Mouse (Mus musculus) granulocyte monocyte progenitor cell, adult 5-6 weeks (primary cell): ENCODE measurements at regions not wholly inside any gene's neighbourhood (a gene's known extent, or its start where the extent isn't known, plus 50 kb on each side); places are given as distances from the start of the nearest gene placed in this dataset.

Experiments used
- ATAC-seq: replicated peaks from 2 replicates; pipeline ENCODE4 v1.8.0; 2016; ENCODE audit warnings: mild to moderate bottlenecking, moderate TSS enrichment, inconsistent platforms; ENCODE audit not compliant: poor library complexity, severe bottlenecking

- ATAC-seq, result no peak
Measured at GRCm38 (mm10) chr10:17178627-17179026, 544.4 kb upstream of the Cited2 start.

GRCm38 (mm10) chr10:17184418-17184817 is 538.6 kb upstream of the Cited2 start:
- no peak for ATAC-seq

GRCm38 (mm10) chr10:17196205-17196604 is 526.8 kb upstream of the Cited2 start:
- ATAC-seq, result no peak

- ATAC-seq, result no peak
Measured at GRCm38 (mm10) chr10:17196636-17197035, 526.4 kb upstream of the Cited2 start.

GRCm38 (mm10) chr10:17200524-17201426 is 522.2 kb upstream of the Cited2 start:
- ATAC-seq, result peak; percentile 81

- no peak for ATAC-seq
Measured at GRCm38 (mm10) chr10:17201427-17201745, 521.6 kb upstream of the Cited2 start.

- 0 out of 2 replicates have a peak, but pooled peaks have one; percentile 18 for ATAC-seq
Measured at GRCm38 (mm10) chr10:17202556-17203415, 520.2 kb upstream of the Cited2 start.

GRCm38 (mm10) chr10:17203416-17204110 is 519.5 kb upstream of the Cited2 start:
- no peak for ATAC-seq

- 0 out of 2 replicates have a peak, but pooled peaks have one; percentile 25 for ATAC-seq
Measured at GRCm38 (mm10) chr10:17204153-17204552, 518.9 kb upstream of the Cited2 start.

- peak; percentile 81 for ATAC-seq
Measured at GRCm38 (mm10) chr10:17212551-17213309, 510.3 kb upstream of the Cited2 start.

- ATAC-seq, result peak; percentile 40
Measured at GRCm38 (mm10) chr10:17213310-17214064, 509.5 kb upstream of the Cited2 start.

GRCm38 (mm10) chr10:17214065-17214440 is 509.0 kb upstream of the Cited2 start:
- ATAC-seq, result no peak

GRCm38 (mm10) chr10:17215029-17215428 is 508.0 kb upstream of the Cited2 start:
- peak; percentile 84 for ATAC-seq

GRCm38 (mm10) chr10:17221495-17221894 is 501.5 kb upstream of the Cited2 start:
- ATAC-seq, result peak; percentile 83

- peak; percentile 78 for ATAC-seq
Measured at GRCm38 (mm10) chr10:17225727-17226126, 497.3 kb upstream of the Cited2 start.

- ATAC-seq, result no peak
Measured at GRCm38 (mm10) chr10:17230040-17230818, 492.8 kb upstream of the Cited2 start.

GRCm38 (mm10) chr10:17235955-17236650 is 486.9 kb upstream of the Cited2 start:
- no peak for ATAC-seq

GRCm38 (mm10) chr10:17236761-17237160 is 486.3 kb upstream of the Cited2 start:
- no peak for ATAC-seq
